Mouse (Mus musculus) left cerebral cortex, adult 2 months (tissue): ENCODE data around the gene Pi4kb. TPM values are rescaled to one million over a fixed set of nuclear protein-coding genes. Genes with fewer than 3 reads are reported as not detected.
"Not testable (repeated sequence)": the region's sequence is repeated elsewhere in the genome, so short reads cannot be mapped to it uniquely, and the experiment has no call there.

ENCODE experiments used
- DNase-seq, 2 experiments: peaks; one replicate each; pipeline ENCODE4 v3.0.0; 2021 to 2022; ENCODE audit warnings: low spot score in 2 of 2, mixed read lengths in 1 of 2; ENCODE audit errors: extremely low spot score in 1 of 2
- H3K27ac ChIP-seq: fragments of 200-600 bp; 2 replicates; pipeline ENCODE4 v1.8.1; 2022
- H3K4me3 ChIP-seq: fragments of 200-600 bp; 2 replicates; pipeline ENCODE4 v1.8.1; 2022
- CTCF ChIP-seq: fragments of 200-600 bp; IDR thresholded peaks from 2 replicates; pipeline ENCODE4 v1.8.1; 2022; ENCODE audit warnings: antibody characterized with exemption, mild to moderate bottlenecking, moderate library complexity
- intact Hi-C: fragments of 180-260 bp; cut with DNase I; formaldehyde crosslinking; loops from one replicate; pipeline ENCODE4 v1.15.1; 2025
- total RNA-seq, 2 experiments: library from RNA; stranded (reverse); gene quantifications; 2 replicates each; pipeline ENCODE4 v1.2.3; 2021

Gene Pi4kb
- total RNA-seq, 2 experiments from 2014 or later: 58.0 to 58.4 TPM

DNA sequence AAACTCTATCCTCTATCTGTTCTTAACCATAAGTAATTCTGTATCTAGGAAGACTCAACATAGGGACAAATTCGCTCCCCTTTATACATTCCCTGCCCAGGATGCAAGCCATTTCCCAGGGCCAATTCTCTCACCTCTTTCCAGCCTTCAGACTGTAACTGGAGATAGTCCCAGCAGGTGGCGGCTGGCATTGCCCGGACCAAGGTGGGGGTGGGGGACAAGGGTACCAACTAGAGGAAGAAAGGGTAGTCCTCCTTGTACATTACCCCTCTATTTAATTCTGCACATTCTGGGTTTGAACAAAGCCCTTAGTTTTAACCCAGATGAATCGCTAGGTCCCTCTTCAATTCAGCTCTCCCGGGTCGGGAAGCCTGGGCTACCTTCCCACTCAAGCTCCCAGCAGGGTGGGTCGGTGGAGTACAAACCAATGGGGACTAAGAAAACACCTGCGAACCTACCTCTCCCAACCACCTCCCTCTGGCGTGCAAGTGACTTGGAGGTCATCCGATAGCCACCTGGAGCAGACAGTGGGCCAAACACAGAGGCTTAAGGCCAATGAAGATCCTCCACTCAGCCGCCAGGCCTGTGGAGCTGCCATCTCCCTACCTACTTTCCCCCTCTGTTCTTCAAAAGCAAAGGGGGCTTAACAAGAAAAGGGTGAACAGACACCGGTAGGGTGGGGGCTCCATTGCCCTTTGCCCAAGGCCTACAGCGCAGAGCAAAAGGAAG is 39.3 kb downstream of the Pi4kb start:
- intact Hi-C loops: no loop called here

DNA sequence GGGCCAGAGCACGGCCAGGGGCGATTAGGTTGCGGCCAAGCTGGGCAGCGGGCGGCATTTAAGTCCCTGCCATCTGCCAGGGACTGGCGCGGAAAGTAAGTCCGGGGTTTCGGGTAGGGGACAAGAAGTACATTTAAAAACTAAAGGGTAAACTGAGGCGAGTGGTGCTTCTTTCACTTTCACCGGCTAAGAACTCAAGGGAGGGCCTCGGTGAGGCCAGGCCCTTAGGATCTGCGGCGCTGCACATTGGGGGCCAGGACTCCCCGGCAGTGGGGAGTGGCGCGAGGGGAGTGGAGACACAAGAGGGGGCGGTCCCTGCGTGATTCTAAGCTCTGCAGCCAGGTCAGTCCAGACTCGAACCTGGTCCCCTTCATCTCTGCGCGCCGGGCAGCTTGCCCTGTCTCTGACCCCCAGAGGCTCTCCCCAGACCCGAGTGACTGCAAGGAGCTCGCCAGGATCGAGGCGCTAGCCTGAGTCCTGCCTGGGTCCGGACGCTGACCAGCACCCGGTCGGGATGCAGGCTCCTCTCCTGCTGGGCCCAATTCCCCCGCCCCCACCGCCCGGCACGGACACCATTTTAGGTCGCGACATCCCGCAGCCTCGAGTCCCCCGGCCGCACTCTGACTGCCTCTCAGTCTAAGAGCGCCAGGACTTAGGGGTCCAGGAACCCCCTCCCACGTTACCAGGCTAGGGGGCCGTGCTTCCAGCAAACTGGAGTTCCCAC is 40.1 kb downstream of the Pi4kb start:
- Histone ChIP-seq H3K4me3 (peak overlapping the region; percentile 95), H3K27ac (peak overlapping the region; percentile 85)
- DNase-seq: peak; percentile 41 to 46
- TF ChIP-seq CTCF: no peak
- intact Hi-C loops: no loop called here

More for the DNA sequence above, 39.3 kb downstream of the Pi4kb start:
- TF ChIP-seq CTCF: no peak; the same call in 1 of the 2 replicates
- peak overlapping the region; percentile 85; the same call in 1 of the 2 replicates for H3K27ac ChIP-seq
- peak overlapping the region; percentile 95 for H3K4me3 ChIP-seq
- DNase-seq: no peak

DNA sequence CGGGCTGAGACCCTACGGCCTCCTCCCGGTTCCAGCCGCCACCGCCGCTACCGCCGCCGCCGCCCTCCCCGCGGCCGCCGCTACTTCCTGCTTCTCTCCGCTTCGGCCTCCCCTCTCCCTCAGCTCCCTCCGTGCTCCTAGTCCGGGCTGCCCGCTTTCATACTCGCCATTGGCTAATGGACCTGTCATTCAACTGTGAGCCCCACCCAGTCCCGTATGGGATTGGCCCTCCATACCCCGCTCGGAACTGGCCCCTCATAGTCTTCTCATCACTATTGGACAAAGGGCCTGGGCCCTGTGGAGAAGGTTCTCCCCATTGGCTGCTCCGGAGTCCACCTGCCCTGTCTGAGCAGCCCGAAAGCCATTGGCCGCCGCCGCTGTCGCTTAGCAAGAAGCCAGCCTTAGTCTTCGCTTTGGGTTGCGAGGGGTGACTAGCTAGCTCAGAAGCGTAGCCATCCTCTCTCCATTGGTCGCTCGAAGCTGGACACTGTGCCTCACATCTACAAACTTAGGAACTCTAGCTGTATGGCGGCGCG is 40.9 kb downstream of the Pi4kb start, which contains the start of gene Zfp687:
Gene Zfp687 (minus strand): TSS at position 112 of the 536 bp plus-strand sequence.
- Histone ChIP-seq H3K4me3 (peak within 1 kb of the TSS; percentile 95), H3K27ac (peak within 1 kb of the TSS; percentile 94)
- DNase-seq: peak; percentile 99 to 100
- no peak for TF ChIP-seq CTCF
- intact Hi-C loops: no loop called here

DNA sequence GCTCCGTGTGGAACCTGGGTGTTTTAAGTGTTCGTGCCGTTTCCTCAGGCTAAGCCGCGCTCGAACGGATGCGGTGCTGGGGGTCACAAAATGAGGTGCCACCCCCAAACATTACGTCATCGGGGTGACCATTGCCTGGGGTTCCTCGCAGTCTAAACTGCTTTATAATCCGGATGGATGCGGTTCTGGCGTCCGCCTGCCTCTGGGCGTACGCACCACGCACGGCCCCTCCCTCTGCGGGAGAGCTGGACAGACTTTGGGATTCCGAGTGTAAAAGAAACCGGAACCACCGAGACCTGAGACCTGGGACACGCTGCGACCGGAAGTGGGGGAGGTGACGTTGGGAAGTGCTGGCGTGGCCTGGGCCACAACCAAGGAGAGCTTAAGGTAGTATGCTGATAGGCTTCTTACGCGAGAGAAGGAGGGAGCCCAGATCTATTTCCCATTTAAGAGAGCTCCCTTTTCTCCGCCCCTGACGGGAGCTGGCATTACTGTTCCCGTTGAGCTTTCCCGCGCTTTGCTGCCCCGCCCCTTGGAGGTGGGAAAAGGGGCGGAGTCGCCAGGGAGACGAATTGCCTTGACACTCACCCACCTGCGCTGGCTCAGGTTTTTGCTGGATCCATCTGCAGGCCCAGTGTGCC is 41.5 kb downstream of the Pi4kb start:
- intact Hi-C loops: no loop called here
- peak; percentile 91 to 92 for DNase-seq
- Histone ChIP-seq H3K4me3 (peak overlapping the region; percentile 95), H3K27ac (peak overlapping the region; percentile 94)
- no peak; the same call in 1 of the 2 replicates for TF ChIP-seq CTCF

DNA sequence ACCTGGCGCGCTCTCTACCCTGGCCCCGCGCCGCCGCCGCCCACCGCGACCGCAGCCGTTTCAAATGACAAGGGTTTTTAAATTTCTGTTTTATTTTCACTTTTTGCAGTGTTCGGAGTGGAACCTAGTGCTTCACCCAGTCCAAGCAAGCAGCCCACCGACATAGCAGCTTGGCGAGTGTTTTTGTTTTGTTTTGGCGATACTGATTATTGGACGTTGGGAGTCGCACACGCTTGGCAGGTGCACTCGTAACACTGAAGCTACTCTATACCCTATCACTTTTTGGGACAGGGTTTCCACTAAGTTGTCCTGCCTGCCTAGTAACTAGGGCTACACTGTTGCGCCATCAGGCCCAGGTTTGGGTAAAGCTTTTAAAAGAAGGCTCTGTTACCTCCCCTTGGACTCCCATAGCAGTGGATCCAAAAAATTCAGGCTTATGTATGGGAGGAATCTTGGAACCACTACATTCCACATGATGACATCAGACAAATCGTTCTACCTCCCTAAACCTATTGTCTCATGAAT is 42.1 kb downstream of the Pi4kb start:
- intact Hi-C loops: no loop called here
- TF ChIP-seq CTCF: no peak
- Histone ChIP-seq H3K4me3 (peak overlapping the region; percentile 95), H3K27ac (peak overlapping the region; percentile 94)
- DNase-seq: no peak

DNA sequence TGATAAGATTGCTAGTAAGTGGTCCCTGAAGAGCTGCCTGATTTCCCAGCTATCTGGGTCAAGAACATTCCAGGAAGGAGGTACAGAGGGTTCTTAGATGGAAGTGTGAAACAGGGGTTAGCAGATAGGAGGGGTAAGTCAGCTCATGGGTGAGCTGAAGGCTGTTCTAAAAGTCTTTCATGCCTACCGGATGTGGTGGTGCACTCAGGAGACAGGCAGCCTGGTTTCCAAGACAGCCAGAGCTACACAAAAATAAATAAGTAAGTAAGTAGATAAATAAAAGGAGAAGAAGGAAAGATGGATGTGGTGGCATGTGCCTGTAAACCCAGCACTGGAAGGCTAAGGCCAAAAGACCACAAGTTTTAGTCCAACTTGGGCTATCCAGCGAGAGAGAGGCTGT is 44.2 kb downstream of the Pi4kb start:
- Histone ChIP-seq H3K4me3 (no peak overlapping the region), H3K27ac (no peak overlapping the region)
- intact Hi-C loops: no loop called here
- TF ChIP-seq CTCF: no peak
- no peak for DNase-seq

DNA sequence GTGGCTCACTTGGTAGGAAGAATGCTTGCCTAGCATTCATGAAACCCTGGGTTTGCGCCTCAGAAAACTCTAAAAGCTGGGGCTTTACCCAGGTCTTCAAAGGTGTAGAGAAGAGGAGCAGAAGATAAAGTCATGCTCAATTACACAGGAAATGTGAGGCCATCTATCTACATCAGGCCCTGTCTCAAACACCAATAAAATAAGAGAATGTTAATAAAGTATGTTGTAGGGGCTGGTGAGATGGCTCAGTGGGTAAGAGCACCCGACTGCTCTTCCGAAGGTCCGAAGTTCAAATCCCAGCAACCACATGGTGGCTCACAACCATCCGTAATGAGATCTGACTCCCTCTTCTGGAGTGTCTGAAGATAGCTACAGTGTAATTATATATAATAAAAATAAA is 46.4 kb downstream of the Pi4kb start:
- intact Hi-C loops, DNase-seq, H3K27ac ChIP-seq, H3K4me3 ChIP-seq: not testable (repeated sequence)

DNA sequence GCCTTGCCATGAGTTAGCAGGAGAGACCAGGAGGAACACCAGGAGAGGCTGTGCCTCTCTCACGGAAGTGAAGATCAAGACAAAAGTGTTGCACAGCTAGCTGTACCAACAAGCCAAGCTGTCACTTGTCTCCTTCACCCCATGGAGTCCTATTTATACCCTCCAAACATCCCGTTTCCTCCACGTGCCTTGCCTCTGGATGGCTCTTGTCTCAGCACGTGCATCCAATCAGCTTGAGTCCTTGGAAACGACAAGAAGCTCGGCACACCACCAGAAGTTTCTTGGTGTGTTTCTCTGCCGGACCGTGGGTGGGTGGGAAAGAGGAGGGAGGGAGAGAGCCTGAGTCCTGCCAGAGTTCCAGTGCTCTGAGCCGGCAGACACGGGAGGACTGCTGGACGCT is 50.0 kb downstream of the Pi4kb start:
- DNase-seq: peak in 1 of 2 experiments; percentile 34
- TF ChIP-seq CTCF: no peak
- intact Hi-C loops: no loop called here
- no peak overlapping the region for H3K27ac ChIP-seq
- no peak overlapping the region for H3K4me3 ChIP-seq

DNA sequence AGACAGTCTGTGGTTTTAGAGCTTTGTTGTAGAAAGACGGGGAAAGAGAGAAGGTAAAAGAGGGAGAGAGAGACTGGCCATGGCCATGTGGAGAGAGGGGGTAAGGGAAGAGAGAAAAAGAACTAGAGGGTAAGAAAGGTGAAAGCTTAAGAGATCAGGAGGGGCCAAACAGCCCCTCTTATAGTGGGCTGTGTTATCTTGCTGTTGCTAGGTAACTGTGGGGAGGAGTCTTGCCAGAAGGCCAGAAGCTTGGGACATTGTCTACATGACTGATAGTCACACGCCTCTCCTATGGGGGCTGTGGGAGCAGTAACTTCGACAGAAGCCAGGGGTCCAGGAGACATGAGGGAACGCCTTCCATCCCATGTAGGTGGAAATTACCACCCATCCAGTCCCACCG is 50.7 kb downstream of the Pi4kb start:
- DNase-seq: no peak
- Histone ChIP-seq H3K27ac (no peak overlapping the region), H3K4me3 (no peak overlapping the region)
- no peak for TF ChIP-seq CTCF
- intact Hi-C loops: no loop called here

DNA sequence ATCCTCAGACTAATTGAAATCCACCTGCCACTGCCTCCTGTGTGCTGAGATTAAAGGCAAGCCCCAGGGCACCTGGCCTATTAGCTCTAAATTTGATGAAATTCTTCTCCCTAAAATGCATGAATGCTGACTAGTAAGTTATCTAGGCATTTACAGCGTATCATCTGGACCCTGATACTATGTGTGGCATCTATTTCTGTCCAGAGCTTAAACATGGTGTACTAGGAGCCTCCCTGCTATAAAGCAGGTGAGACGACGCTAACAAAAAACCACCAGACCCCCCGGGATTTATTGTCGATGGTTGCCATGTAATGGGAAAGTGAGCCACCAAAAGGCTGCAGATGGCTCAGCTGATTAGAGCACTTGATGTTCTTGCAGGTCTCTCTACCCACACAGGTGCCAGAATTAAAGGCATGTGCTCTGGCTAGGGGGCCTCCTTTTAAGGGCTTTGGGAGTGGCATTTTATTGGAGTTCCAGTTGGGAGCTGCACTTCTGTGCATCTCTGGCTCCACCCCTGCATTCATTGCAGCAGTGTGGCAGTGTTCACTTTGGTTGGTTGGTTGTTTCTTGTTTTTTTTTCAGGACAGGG is 52.6 kb downstream of the Pi4kb start:
- intact Hi-C loops: no loop called here
- TF ChIP-seq CTCF: no peak
- H3K4me3 ChIP-seq: no peak overlapping the region
- no peak for DNase-seq
- H3K27ac ChIP-seq: no peak overlapping the region

DNA sequence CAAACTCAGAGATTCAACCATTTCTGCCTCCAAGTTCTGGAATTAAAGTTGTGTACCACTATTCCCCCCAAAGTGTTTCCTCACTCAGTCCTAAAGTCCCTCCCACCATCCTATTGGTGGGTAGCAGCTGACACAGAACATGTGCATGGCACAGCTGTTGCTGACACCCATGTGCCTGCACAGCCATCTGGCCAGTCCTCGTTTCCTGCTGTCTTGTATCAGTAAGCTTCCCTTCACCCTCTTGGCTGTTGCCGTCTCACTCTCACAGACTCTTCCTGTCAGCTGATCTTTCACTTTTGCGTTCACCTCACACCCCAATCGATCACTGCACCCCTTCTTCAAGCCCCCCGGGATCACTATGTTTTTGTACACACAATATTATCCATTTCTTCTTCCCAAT is 53.2 kb downstream of the Pi4kb start:
- Histone ChIP-seq H3K27ac (no peak overlapping the region), H3K4me3 (no peak overlapping the region)
- no peak for TF ChIP-seq CTCF
- peak in 1 of 2 experiments; percentile 64 for DNase-seq
- intact Hi-C loops: no loop called here
